Mouse (Mus musculus) gastrocnemius, adult 2 months (tissue): ENCODE measurements around the gene Lca5l. TPM values are rescaled to one million over a fixed set of nuclear protein-coding genes. Genes with fewer than 3 reads are reported as not detected.
A peak's percentile ranks its signal among the peaks of the same experiment; 100 is the strongest.

Source experiments
- DNase-seq: peaks from one replicate; pipeline ENCODE4 v3.0.0; 2022
- H3K27ac ChIP-seq: fragments of 200-600 bp; 2 replicates; pipeline ENCODE4 v1.8.1; 2022; ENCODE audit warnings: mild to moderate bottlenecking
- H3K4me3 ChIP-seq: fragments of 200-600 bp; 2 replicates; pipeline ENCODE4 v1.8.1; 2022; ENCODE audit warnings: mild to moderate bottlenecking, moderate library complexity
- CTCF ChIP-seq: fragments of 200-600 bp; IDR thresholded peaks from 2 replicates; pipeline ENCODE4 v1.8.1; 2022; ENCODE audit warnings: antibody characterized with exemption, mild to moderate bottlenecking, moderate library complexity
- intact Hi-C: fragments of 180-260 bp; cut with DNase I; formaldehyde crosslinking; loops from one replicate; pipeline ENCODE4 v1.15.1; 2025
- long read RNA-seq, 2 experiments: library from polyadenylated mRNA; stranded (forward); transcript quantifications; one replicate each; pipeline ENCODE4 v2.0.0; 2021
- total RNA-seq, 2 experiments: library from RNA; stranded (reverse); gene quantifications; 2 replicates each; pipeline ENCODE4 v1.2.3; 2021

The Lca5l gene
- under 1 TPM; 0.50 to 0.51 TPM for total RNA-seq
- long read RNA-seq, experiment 1, partial matches to known transcripts, result 0 of 1 reads
- long read RNA-seq, experiment 1, other reads (novel, unspliced or antisense), result 1 of 1 reads
- long read RNA-seq, experiment 2, partial matches to known transcripts, result 2 of 2 reads
- long read RNA-seq, experiment 2, other reads (novel, unspliced or antisense), result 0 of 2 reads

DNA sequence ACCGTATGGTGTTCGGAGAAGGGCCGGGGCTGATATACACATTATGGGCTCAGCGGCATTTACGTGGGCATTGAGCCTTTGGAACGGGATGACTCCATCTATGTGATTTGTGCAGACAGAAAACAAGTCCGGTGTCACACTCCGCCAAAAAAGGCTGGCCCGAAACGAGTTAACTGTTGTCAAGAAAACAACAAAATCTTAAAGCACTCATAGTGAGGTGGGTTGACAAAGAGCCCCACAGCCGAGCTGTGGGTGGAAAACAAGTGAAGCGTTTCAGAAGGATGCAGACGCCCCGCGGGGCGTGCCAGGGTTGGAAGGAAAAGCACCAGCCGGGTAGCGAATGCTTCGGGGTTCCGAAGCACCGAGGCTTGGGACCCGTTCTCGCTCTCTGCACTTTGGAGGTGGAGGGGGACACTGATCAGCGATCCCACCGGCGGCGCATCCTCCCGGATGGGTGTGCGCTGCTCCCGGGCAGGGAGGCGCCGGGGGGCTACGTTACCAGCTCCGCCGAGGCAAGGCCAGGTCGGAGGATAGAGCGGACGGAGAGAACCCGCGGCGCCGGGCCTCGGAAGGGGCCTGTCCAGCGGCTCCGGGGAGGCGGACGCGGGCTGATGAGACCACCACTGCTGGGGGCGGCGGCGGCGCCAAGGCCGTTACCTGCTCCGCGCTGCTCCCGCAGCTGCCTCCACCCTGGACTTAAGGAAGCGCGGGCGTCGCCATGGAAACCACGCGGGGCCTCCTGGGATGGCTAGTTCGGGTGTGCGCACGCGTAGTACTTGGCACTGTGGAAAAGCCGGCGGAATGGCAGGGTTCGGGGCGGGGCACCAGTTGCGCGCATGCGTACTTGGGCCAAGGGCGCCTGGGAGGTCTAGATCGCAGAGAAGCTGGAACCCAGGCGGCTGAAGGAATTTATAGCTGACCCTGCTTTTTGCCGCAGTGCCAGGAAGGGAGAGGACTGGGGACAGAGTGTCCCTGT, at the start of gene Lca5l:
TSS of gene Lca5l (minus strand) at position 741 of the 976 bp plus-strand sequence.
- Histone ChIP-seq H3K27ac (peak within 1 kb of the TSS; percentile 94), H3K4me3 (peak within 1 kb of the TSS; percentile 71)
- intact Hi-C loops, result loop anchor here (5.0 kb wide), 2 partner anchors 35 to 105 kb away; no protein-coding TSS in a partner anchor
- no peak for TF ChIP-seq CTCF
- peak; percentile 100 for DNase-seq

DNA sequence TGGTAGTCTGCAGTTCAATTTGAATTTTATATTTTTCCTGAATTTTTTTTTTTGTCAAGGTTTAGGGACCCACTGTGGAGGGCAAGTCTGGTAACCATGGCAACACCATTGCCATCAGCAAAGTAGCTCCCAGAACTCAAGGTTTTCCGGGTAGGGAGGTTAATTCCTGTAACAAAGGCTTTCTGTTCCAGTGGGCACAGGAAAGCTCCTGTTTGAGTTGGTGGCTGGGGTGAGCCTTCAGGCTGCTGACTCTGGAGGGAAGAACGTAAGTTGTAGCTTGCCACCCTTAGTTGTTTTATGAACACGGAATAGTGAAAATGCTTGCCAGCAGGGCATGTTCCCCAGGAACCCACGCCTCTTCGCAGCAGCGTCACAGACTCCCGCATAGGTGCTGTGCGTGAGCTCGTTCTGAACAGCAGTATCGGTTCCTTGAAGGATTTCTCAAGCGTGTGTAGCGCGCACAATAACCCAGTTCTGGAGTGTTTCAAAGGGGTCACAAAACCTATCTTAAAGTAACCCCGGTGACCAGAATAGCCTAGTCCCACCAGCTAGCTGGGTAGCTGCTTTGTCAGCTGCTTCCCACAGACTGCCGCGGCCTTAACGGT, 43.4 kb upstream of the Lca5l start, which contains the start of gene B3galt5:
TSS of gene B3galt5 (plus strand) at position 436 of the 605 bp plus-strand sequence.
- intact Hi-C loops, result no loop called here

DNA sequence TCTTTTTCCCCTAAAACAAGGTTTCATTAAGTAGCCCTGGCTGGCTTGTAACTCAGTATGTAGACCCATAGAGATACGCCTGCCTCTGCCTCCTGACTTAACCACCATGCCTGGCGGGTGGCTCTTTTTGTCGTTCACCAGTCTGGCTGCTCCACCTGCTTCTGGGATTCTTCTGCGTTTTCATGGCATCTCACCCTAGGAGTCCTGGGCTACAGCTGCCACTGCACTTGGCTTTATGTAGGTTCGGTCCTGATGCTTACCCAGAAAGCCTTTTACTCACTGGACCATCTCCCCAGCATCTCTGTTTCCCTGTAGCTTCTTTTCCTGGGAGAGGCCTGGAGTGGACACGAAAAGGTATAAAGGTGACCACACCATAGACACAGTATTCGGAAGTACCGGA, 41.9 kb upstream of the Lca5l start:
- DNase-seq, result no peak
- no peak overlapping the region for H3K27ac ChIP-seq
- no peak overlapping the region for H3K4me3 ChIP-seq
- intact Hi-C loops, result no loop called here
- TF ChIP-seq CTCF, result no peak

More for the DNA sequence above, 43.4 kb upstream of the Lca5l start, which contains the start of gene B3galt5:
- no peak within 1 kb of the TSS for H3K4me3 ChIP-seq
- no peak within 1 kb of the TSS for H3K27ac ChIP-seq
- DNase-seq, result no peak
- TF ChIP-seq CTCF, result no peak

DNA sequence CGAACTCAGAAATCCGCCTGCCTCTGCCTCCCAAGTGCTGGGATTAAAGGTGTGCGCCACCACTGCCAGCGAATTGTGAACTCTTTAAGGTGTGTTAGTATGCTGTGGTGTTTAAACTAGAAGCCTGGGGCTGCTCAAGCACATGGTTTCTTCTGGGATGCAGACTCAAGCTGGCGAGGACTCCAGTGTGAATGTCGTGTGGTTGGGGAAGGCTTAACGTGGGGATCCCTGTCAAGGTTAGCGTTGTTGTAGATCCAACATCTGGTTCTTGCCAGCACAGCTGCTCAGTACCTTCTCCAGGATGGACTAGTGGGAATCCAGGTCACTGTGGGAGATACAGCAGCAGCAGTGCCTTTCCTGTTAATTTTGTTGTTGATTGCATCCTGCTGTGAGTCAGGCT, 39.9 kb upstream of the Lca5l start:
- H3K4me3 ChIP-seq, result no peak overlapping the region
- intact Hi-C loops, result no loop called here
- no peak overlapping the region for H3K27ac ChIP-seq

DNA sequence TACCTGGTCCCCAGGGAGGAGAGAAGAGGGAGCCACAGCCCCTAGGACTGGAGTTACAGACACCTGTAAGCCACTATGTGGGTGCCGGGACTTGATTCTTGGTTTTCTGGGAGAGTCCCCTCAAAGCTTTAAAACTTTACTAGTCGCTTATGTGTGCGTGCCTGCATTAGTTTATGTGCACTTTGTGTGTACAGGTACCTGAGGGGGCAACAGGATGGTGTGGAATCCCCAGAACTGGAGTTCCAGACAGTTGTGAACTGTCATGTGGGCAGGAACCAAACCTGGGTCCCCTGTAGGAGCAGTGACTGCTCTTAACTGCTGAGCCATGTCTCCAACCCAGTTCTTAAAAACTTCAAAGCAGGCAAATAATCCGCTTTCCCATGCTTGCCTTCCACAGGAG, 39.2 kb upstream of the Lca5l start:
- no peak for DNase-seq
- Histone ChIP-seq H3K27ac (no peak overlapping the region), H3K4me3 (no peak overlapping the region)
- no peak for TF ChIP-seq CTCF
- intact Hi-C loops, result no loop called here

More for the DNA sequence above, 39.9 kb upstream of the Lca5l start:
- no peak for DNase-seq
- no peak for TF ChIP-seq CTCF

DNA sequence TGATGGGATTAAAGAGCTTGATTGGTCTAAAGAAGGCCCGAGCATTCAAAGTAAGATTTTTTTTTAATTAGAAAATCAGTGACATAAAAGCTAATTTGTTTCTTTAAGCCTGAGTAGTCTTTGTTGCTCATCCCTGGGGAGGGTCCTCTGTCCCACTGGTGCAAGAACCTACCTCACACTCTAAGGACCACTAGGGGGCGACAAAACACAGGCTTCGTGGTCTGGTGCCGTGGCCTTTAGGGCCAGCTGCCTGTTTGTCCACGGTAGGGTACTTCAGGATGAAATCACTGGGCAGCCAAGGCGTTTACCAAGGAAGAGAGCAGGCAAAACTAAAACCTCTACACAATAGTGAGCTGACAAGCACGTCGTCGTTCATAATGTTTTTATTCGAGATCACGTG, 38.3 kb upstream of the Lca5l start:
- no peak overlapping the region for H3K27ac ChIP-seq
- no peak overlapping the region for H3K4me3 ChIP-seq
- intact Hi-C loops, result loop anchor here (1.0 kb wide), 1 partner anchor 111 kb away; no protein-coding TSS in a partner anchor
- TF ChIP-seq CTCF, result peak; percentile 90
- DNase-seq, result peak; percentile 75

DNA sequence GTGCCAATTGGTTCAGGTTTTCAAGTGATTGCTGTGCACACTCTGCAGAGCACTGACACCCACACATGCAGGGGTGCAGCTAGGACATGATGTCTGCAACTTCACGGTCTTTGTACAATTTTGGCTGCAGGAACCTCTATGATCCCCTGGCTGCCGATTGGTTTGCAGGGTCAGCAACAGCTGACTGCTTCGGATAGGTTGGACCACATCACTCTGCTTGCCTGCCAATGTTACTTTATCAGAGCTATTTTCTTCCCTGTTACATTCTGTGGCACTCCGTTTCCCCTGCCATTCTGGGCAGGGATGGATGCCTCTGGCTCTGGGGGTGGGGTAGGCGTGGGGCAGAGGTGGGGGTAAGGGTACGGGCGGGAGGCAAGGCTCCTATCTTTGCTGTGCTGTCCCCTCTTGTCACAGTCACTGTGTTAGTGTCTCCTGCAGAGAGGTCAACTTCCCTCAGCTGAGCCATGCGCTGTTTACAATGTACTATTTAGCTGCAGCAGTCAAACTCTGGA, 37.0 kb upstream of the Lca5l start:
- Histone ChIP-seq H3K4me3 (no peak overlapping the region), H3K27ac (peak overlapping the region; percentile 57)
- intact Hi-C loops, result no loop called here
- peak; percentile 59 for DNase-seq
- no peak for TF ChIP-seq CTCF

DNA sequence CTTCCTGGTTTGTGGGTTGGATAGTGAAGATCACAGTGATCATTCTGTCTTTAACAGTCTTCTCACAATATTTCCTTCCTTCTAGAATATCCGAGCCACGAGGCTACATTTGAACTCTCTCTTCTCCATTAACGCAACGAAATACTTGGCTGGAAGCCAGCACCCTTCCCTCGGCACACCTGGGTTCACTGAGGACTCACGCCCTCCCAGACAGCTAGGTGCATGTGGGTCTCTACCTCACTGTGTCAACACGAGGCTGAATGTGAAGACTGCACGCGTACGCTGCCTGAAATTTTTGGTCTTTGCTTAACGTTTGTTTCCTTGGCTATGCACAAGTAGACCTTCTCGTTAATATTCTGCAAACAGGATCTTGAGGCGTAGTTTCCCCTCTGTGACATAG, 36.4 kb upstream of the Lca5l start:
- DNase-seq, result no peak
- peak overlapping the region; percentile 55 for H3K27ac ChIP-seq
- intact Hi-C loops, result no loop called here
- no peak overlapping the region for H3K4me3 ChIP-seq
- TF ChIP-seq CTCF, result no peak

DNA sequence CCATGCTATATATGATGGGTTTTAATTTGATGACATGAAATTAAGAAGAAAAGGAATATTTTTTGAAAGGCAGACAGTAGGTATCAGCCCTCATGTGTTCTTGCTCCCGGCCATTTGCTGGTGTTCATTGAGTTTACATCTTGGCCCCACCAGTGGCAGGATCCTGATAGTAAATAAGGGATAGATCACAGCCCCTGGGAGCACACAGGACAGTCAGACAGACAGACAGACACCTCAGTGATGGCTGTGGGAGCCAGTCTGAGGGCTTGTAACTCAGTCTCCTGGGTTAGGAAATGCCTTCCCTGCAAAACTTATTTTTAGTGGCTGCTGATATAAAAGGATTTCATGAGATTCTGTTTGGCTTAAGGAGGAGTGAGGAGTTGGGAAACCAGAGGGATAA, 30.4 kb upstream of the Lca5l start:
- no peak for DNase-seq
- intact Hi-C loops, result no loop called here
- peak overlapping the region; percentile 89 for H3K27ac ChIP-seq

DNA sequence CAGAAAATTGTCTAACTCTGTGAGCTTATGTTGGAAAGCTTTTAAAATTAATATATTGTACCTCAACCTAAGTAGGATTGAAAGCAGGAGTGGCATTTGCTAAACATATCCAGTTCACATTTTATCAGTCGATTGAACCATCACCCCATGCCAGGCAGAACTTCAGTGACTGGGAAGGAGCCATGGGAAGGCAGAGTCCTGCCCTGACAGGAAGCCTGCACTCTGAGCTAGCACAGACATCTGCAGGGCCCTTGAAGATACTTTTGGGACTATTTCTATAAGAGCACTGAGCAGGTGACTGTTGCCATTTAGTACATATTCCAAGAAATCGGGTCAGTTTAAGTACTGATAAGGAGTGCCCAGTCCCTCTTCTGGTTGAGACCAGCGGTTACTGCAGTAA, 29.9 kb upstream of the Lca5l start:
- peak overlapping the region; percentile 56 for H3K4me3 ChIP-seq
- intact Hi-C loops, result no loop called here
- no peak for DNase-seq
- peak overlapping the region; percentile 89 for H3K27ac ChIP-seq
- no peak for TF ChIP-seq CTCF

More for the DNA sequence above, 30.4 kb upstream of the Lca5l start:
- no peak for TF ChIP-seq CTCF
- H3K4me3 ChIP-seq, result peak overlapping the region; percentile 56

DNA sequence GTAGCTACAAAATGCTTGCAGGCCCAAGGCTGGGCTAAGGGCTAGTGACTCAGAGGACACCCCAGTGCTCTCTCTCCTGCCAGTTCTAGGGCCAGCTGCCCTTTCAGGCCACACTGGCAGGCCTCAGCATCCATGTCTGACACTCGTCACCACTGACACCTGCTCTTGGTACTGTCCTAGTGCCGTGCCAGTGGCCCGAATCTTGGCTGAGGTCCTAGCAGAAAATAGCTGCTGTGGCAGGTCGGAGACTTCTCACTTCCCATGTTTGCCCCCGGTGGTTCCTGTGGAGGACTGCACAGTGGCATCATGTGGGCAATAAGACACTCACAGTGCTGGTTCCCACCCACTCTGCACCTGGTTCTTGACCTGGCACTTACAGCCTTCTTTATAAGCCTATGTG, 29.4 kb upstream of the Lca5l start:
- peak; percentile 91 for DNase-seq
- intact Hi-C loops, result no loop called here
- peak; percentile 38 for TF ChIP-seq CTCF
- H3K4me3 ChIP-seq, result peak overlapping the region; percentile 56; the same call in 1 of the 2 replicates
- H3K27ac ChIP-seq, result peak overlapping the region; percentile 89

DNA sequence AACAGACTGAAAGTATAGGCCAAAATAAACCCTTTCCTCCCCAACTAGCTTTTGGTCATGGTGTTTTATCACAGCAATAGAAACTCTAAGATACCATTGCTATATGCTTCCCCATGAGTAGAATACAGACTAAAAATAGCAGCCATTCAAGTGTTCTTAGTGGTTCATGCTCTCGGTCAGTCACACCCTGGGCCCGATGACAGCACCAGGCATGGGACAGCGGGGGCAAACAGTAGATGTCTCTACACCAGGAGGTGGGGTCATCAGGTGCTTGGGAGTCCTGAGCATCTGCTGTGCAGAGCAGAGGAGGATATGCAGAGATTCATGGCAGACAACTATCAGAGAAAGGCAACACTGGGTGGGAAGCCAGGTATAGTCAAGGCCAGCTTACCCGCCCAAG, 21.0 kb upstream of the Lca5l start:
- Histone ChIP-seq H3K27ac (0 out of 2 replicates have a peak overlapping the region, but pooled peaks have one; percentile 4), H3K4me3 (no peak overlapping the region)
- no peak for TF ChIP-seq CTCF
- DNase-seq, result no peak
- intact Hi-C loops, result no loop called here
